33 mouse cellular contexts compared by ENCODE assay signal in the genomic region with DNA sequence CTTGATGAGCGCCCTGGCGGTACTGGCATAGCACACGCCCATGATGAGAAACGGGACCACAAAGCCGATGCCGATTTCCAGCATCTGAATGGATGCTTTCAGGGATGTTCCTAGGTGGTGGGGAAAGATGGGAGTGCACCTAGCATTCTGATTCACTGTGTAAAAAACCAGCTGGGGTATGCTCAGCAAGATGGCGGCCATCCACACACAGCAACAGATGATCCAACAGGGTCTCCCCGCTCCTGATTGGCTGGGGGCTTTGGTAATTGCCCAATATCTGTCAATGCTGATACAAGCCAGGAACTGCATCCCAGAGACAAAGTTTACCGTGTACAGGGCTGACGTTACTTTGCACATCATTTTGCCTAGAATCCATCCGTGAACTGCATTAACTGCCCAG. TPM values are rescaled to one million over a fixed set of nuclear protein-coding genes. Genes with fewer than 3 reads are reported as not detected.
DNase-seq lines count a peak whose midpoint lies in the region; TF ChIP-seq lines count a peak whose summit lies in the region.
"Had no signal": no experiment of that assay in that cellular context is flagged by ENCODE, and none has a peak within 500 bp of the region (broad histone marks: within the 10 kb centered on the region; RNA-seq: fewer than 3 reads in every experiment).

No protein-coding gene starts in this region.

- in situ Hi-C loops in CH12.LX (cut with MboI; ENCODE audit: low pct_ligation_motif_present, low pct_unique_long_range_greater_than_20kb, low sequenced_read_pairs) (no loop called here), ES-E14 (cut with MboI; ENCODE audit: low sequenced_read_pairs in 2 of 2, unreplicated experiment in 2 of 2) (no loop called here)

- H3K4me2 ChIP-seq in CH12.LX (ENCODE audit: insufficient read depth, low read depth, poor library complexity, severe bottlenecking): no peak overlapping the region
- H3K4me2 ChIP-seq: embryonic facial prominence, embryonic 12.5 days; heart, embryonic 13.5 days; hindbrain, embryonic 12.5 days; limb, embryonic 15.5 days had no signal

- TF ChIP-seq RAD21 in CH12.LX (IDR thresholded peaks at IDR 0.05; ENCODE audit: low read depth, low read length): no peak

- H3K79me2 ChIP-seq in CH12.LX (replicated peaks; ENCODE audit: control insufficient read depth, extremely low read depth, insufficient read depth, poor library complexity, severe bottlenecking): no peaks in the 10 kb centered on the region

- dilution Hi-C loops in CH12.LX (cut with MboI; ENCODE audit: extremely low pct_ligation_motif_present, extremely low pct_unique_long_range_greater_than_20kb, low sequenced_read_pairs): no loop called here

- TF ChIP-seq CTCF in CH12.LX (conservative IDR thresholded peaks at IDR 0.05 in 1 of 2, IDR thresholded peaks at IDR 0.05 in 1 of 2; ENCODE audit: low read depth in 2 of 2, low read length in 2 of 2): no peak

- intact Hi-C loops in left cerebral cortex, postnatal 4 days (cut with DNase I): no loop called here

- H3K36me3 ChIP-seq in CH12.LX (replicated peaks in 1 of 2; ENCODE audit: control insufficient read depth in 1 of 2, insufficient read depth in 1 of 2, low read length in 1 of 2) (peaks cover 0 to 25% of the 10 kb centered on the region in 2 experiments), ES-E14 (ENCODE audit: control insufficient read depth, insufficient read depth, low read length, poor library complexity, severe bottlenecking) (no peaks in the 10 kb centered on the region)
- H3K36me3 ChIP-seq in splenic B cell, adult 2 months (ENCODE audit: control insufficient read depth, insufficient read depth, low read length, poor library complexity, severe bottlenecking): no peaks in the 10 kb centered on the region
- H3K36me3 ChIP-seq: embryonic facial prominence, embryonic 12.5 days; heart, embryonic 13.5 days; hindbrain, embryonic 12.5 days; limb, embryonic 15.5 days had no signal

- TF ChIP-seq EP300 in CH12.LX (IDR thresholded peaks at IDR 0.05; ENCODE audit: low read length): no peak

- no peak for TF ChIP-seq POLR2A in CH12.LX (IDR thresholded peaks at IDR 0.05; ENCODE audit: low read depth, low read length)

- H3K27ac ChIP-seq in CH12.LX (ENCODE audit: insufficient read depth, low read depth): no peak overlapping the region
- H3K27ac ChIP-seq in ES-E14 (ENCODE audit: insufficient read depth, low read depth, low read length, poor library complexity, severe bottlenecking): no peak overlapping the region
- H3K27ac ChIP-seq: embryonic facial prominence, embryonic 12.5 days; heart, adult 2 months; heart, embryonic 13.5 days; hindbrain, embryonic 12.5 days; left cerebral cortex, adult 2 months; limb, embryonic 15.5 days; stomach, postnatal 0 days had no signal

- H3K9ac ChIP-seq in CH12.LX (ENCODE audit: insufficient read depth, low read depth) (no peak overlapping the region), ES-E14 (ENCODE audit: insufficient read depth, low read depth, low read length, poor library complexity, severe bottlenecking) (peak overlapping the region; percentile 21; the same call in 1 of the 2 replicates)
- H3K9ac ChIP-seq: embryonic facial prominence, embryonic 12.5 days; forebrain, postnatal 0 days; heart, embryonic 13.5 days; hindbrain, embryonic 12.5 days; limb, embryonic 15.5 days had no signal

- no peak overlapping the region for H3K4me3 ChIP-seq in CH12.LX (replicated peaks in 1 of 3; ENCODE audit: low read depth in 2 of 3, low read length in 2 of 3, poor library complexity in 1 of 3)
- H3K4me3 ChIP-seq in ES-E14 (ENCODE audit: insufficient read depth in 1 of 2, low read depth in 1 of 2, low read length in 2 of 2, poor library complexity in 1 of 2, severe bottlenecking in 1 of 2): peak overlapping the region; percentile 11 to 57; a peak in 3 of 4 replicates
- H3K4me3 ChIP-seq: embryonic facial prominence, embryonic 12.5 days; heart, adult 2 months; heart, embryonic 13.5 days; hindbrain, embryonic 12.5 days; left cerebral cortex, adult 2 months; limb, embryonic 15.5 days had no signal

- H3K4me1 ChIP-seq in CH12.LX (ENCODE audit: control insufficient read depth in 1 of 2, insufficient read depth in 2 of 2) (peaks cover 17 to 74% of the 10 kb centered on the region in 2 experiments), ES-E14 (ENCODE audit: control insufficient read depth in 2 of 2, insufficient read depth in 2 of 2, low read length in 2 of 2, poor library complexity in 1 of 2) (peaks cover 7 to 22% of the 10 kb centered on the region in 2 experiments; a peak in 3 of 4 replicates)
- H3K4me1 ChIP-seq: embryonic facial prominence, embryonic 12.5 days; hindbrain, embryonic 12.5 days had no signal

- no peaks in the 10 kb centered on the region for H3K27me3 ChIP-seq in CH12.LX (replicated peaks)
- no peaks in the 10 kb centered on the region for H3K27me3 ChIP-seq in splenic B cell, adult 2 months (ENCODE audit: control insufficient read depth, insufficient read depth, low read length, poor library complexity, severe bottlenecking)
- H3K27me3 ChIP-seq: embryonic facial prominence, embryonic 12.5 days; heart, embryonic 13.5 days; hindbrain, embryonic 12.5 days; limb, embryonic 15.5 days had no signal

- H3K9me3 ChIP-seq in CH12.LX (replicated peaks; ENCODE audit: low read length) (no peaks in the 10 kb centered on the region), ES-E14 (ENCODE audit: control insufficient read depth, insufficient read depth, low read depth, low read length) (no peaks in the 10 kb centered on the region)
- H3K9me3 ChIP-seq: embryonic facial prominence, embryonic 12.5 days; heart, embryonic 13.5 days; hindbrain, embryonic 12.5 days; limb, embryonic 15.5 days had no signal

- DNase-seq in left cerebral cortex, postnatal 4 days: peak; percentile 5
- DNase-seq in left cerebral cortex, adult 18-20 months (ENCODE audit: low spot score in 2 of 2): no peak
- DNase-seq in CH12.LX (ENCODE audit: extremely low read depth) (no peak), ES-E14 (ENCODE audit: low read depth, low spot score) (peak; percentile 68)
- DNase-seq in splenic B cell, adult 2 months (ENCODE audit: low read depth, low spot score): peak; percentile 36
- DNase-seq in cerebellum, adult 8-10 months: no peak
- no peak for DNase-seq in ovary, adult 18-20 months (ENCODE audit: low spot score)
- DNase-seq: adrenal gland, postnatal 25 days; cerebellum, adult 9-11 months; forebrain, postnatal 0 days; gastrocnemius, postnatal 25 days; heart, adult 2 months; kidney, adult 18-20 months; kidney, postnatal 4 days; midbrain, embryonic 14.5 days; right cerebral cortex, adult 18-20 months had no signal

TF ChIP-seq in CH12.LX, 34 proteins besides CTCF, POLR2A, EP300 and RAD21:
- TF ChIP-seq E2F4 (IDR thresholded peaks at IDR 0.05; ENCODE audit: insufficient replicate concordance, low read depth, low read length) (no peak), JUND (conservative IDR thresholded peaks at IDR 0.05; ENCODE audit: low read depth, low read length) (no peak), NRF1 (IDR thresholded peaks at IDR 0.05; ENCODE audit: low read depth, low read length) (no peak), PAX5 (IDR thresholded peaks at IDR 0.05; ENCODE audit: low read length) (no peak), CHD2 (IDR thresholded peaks at IDR 0.05; ENCODE audit: low read length) (peak; percentile 54; the same call in 1 of the 2 replicates), MEF2A (IDR thresholded peaks at IDR 0.05; ENCODE audit: borderline replicate concordance, low read depth, low read length) (no peak)

TF ChIP-seq in ES-E14, 5 proteins besides CTCF, POLR2A, EP300 and RAD21:
- TF ChIP-seq ZNF384 (IDR thresholded peaks at IDR 0.05; ENCODE audit: low read depth, low read length) (0 out of 2 replicates have a peak, but pooled peaks have one; percentile 13), MAFK (IDR thresholded peaks at IDR 0.05; ENCODE audit: insufficient read depth, low read depth, low read length) (no peak), ZC3H11A (IDR thresholded peaks at IDR 0.05; ENCODE audit: borderline replicate concordance, low read depth, low read length) (no peak), CHD2 (IDR thresholded peaks at IDR 0.05; ENCODE audit: low read depth, low read length) (peak; percentile 97)
TF ChIP-seq in ES-E14: peak in this region for 2.

RNA-seq across cellular contexts. Expression of a gene that starts 27.7 kb away (rescaled TPM):
- total RNA-seq in left cerebral cortex, postnatal 4 days (2021): 1 to 10 TPM in 1 of 2 experiments, under 1 TPM in 1; 0.98 to 1.1 TPM
- total RNA-seq in left cerebral cortex, adult 18-20 months (2021): under 1 TPM in 1 of 2 experiments, not detected in 1; 0.21 TPM
- total RNA-seq in CH12.LX (2012; rRNA removed): 0.17 and 0.25 TPM in 2 replicates
- total RNA-seq in CH12.LX (2014; rRNA removed): 0.36 and 0.39 TPM in 2 replicates
- 0.33 and 0.49 TPM in 2 replicates for polyA plus RNA-seq in CH12.LX (2012; ENCODE audit: insufficient read length, low read depth)
- total RNA-seq in ES-E14 (2012; rRNA removed): 1.1 and 1.3 TPM in 2 replicates

RNA-seq across cellular contexts. Expression of a gene that starts 35.9 kb away (rescaled TPM):
- total RNA-seq in left cerebral cortex, postnatal 4 days (2021): 1 to 10 TPM; 8.0 to 8.9 TPM
- 10 to 100 TPM; 20.3 to 22.7 TPM for total RNA-seq in left cerebral cortex, adult 18-20 months (2021)
- total RNA-seq in CH12.LX (2012; rRNA removed): 8.0 and 10.0 TPM in 2 replicates
- 11.2 and 12.1 TPM in 2 replicates for total RNA-seq in CH12.LX (2014; rRNA removed)
- 8.0 and 8.3 TPM in 2 replicates for polyA plus RNA-seq in CH12.LX (2012; ENCODE audit: insufficient read length, low read depth)
- 20.2 and 22.4 TPM in 2 replicates for total RNA-seq in ES-E14 (2012; rRNA removed)

RNA-seq across cellular contexts. Expression of a gene that starts 36.1 kb away (rescaled TPM):
- 10 to 100 TPM; 47.4 to 49.4 TPM for total RNA-seq in left cerebral cortex, postnatal 4 days (2021)
- 10 to 100 TPM; 39.2 to 44.2 TPM for total RNA-seq in left cerebral cortex, adult 18-20 months (2021)
- total RNA-seq in CH12.LX (2012; rRNA removed) (24.0 and 28.5 TPM in 2 replicates), CH12.LX (2014; rRNA removed) (29.3 and 35.8 TPM in 2 replicates), ES-E14 (2012; rRNA removed) (31.9 and 44.7 TPM in 2 replicates)
- polyA plus RNA-seq in CH12.LX (2012; ENCODE audit: insufficient read length, low read depth): 33.4 and 34.9 TPM in 2 replicates

RNA-seq across cellular contexts. Expression of a gene that starts 58.6 kb away (rescaled TPM):
- not detected for total RNA-seq in left cerebral cortex, postnatal 4 days (2021)
- not detected for total RNA-seq in left cerebral cortex, adult 18-20 months (2021)
- total RNA-seq in CH12.LX (2012; rRNA removed): not detected in 2 replicates
- not detected in 2 replicates for total RNA-seq in CH12.LX (2014; rRNA removed)
- polyA plus RNA-seq in CH12.LX (2012; ENCODE audit: insufficient read length, low read depth): not detected in 2 replicates
- not detected in 2 replicates for total RNA-seq in ES-E14 (2012; rRNA removed)
- total RNA-seq: adrenal gland, postnatal 25 days; forebrain, postnatal 0 days; gastrocnemius, postnatal 25 days; heart, adult 2 months; heart, postnatal 25 days; left cerebral cortex, adult 2 months; left cerebral cortex, postnatal 36 days; MEL had no signal
- polyA plus RNA-seq: brain, embryonic 14.5 days; cortical plate, adult 2 months; embryonic facial prominence, embryonic 12.5 days; forebrain, embryonic 11.5 days; forebrain, postnatal 0 days; heart, adult 2 months; heart, embryonic 13.5 days; hindbrain, embryonic 12.5 days; kidney, embryonic 16.5 days; limb, embryonic 15.5 days; liver, embryonic 16.5 days; lung, embryonic 16.5 days; midbrain, embryonic 14.5 days; neural tube, embryonic 11.5 days; small intestine, adult 2 months; stomach, postnatal 0 days had no signal

Comparison
In these comparisons a context has a peak if more than half of its experiments do, and no peak if none do; other contexts are left out.
1. DNase-seq: peak in left cerebral cortex, postnatal 4 days (single experiment), ES-E14 (single experiment) and splenic B cell, adult 2 months (single experiment); none in left cerebral cortex, adult 18-20 months (0 of 2), CH12.LX (single experiment), cerebellum, adult 8-10 months (single experiment) and ovary, adult 18-20 months (single experiment).
2. H3K4me3 ChIP-seq: peak in ES-E14 (2 of 2); none in CH12.LX (0 of 3).